Mouse (Mus musculus) heart, embryonic 10.5 days (tissue): ENCODE measurements around the gene Sec31b. TPM values are rescaled to one million over a fixed set of nuclear protein-coding genes. Genes with fewer than 3 reads are reported as not detected.

Experiments
- DNase-seq: peaks from one replicate; pipeline ENCODE4 v3.0.0-alpha.2; 2017; ENCODE audit warnings: low spot score
- H3K27ac ChIP-seq: fragments of 300-500 bp; sonication (generic); 2 replicates; pipeline ENCODE4 v1.5.1; 2016; ENCODE audit warnings: mild to moderate bottlenecking
- H3K27me3 ChIP-seq: fragments of 300-500 bp; sonication (generic); 2 replicates; pipeline ENCODE4 v1.6.1; 2016; ENCODE audit warnings: mild to moderate bottlenecking; ENCODE audit not compliant: poor library complexity, insufficient read depth, severe bottlenecking
- H3K36me3 ChIP-seq: fragments of 300-500 bp; sonication (generic); 2 replicates; pipeline ENCODE4 v1.6.1; 2016; ENCODE audit warnings: mild to moderate bottlenecking, moderate library complexity
- H3K4me1 ChIP-seq: fragments of 300-500 bp; sonication (generic); 2 replicates; pipeline ENCODE4 v1.6.1; 2016; ENCODE audit warnings: mild to moderate bottlenecking
- H3K4me3 ChIP-seq: fragments of 300-500 bp; sonication (generic); 2 replicates; pipeline ENCODE4 v1.5.1; 2016; ENCODE audit warnings: mild to moderate bottlenecking, moderate library complexity
- H3K9me3 ChIP-seq: fragments of 300-500 bp; sonication (generic); 2 replicates; pipeline ENCODE4 v1.6.1; 2016; ENCODE audit warnings: mild to moderate bottlenecking, moderate library complexity
- WGBS: fragments of 180-500 bp; shearing (Covaris S2); methylation state at CpG from one replicate; pipeline ENCODE4 v1.1.7; 2016; 5-methylcytosine and 5-hydroxymethylcytosine counted together
- polyA plus RNA-seq: library from polyadenylated mRNA; unstranded; fragments of >200 nt; fragmentation: Nextera tagmentation; extraction: Ambion mirVana; gene quantifications from 2 replicates; pipeline ENCODE4 v1.2.1, GENCODE M21; 2016

Gene Sec31b
- 1.0 and 1.9 TPM in 2 replicates for polyA plus RNA-seq

GRCm38 (mm10) chr19:44545321-44546041, at the start of gene Sec31b:
Gene Sec31b, minus strand, starts transcription at chr19:44545864.
- Histone ChIP-seq H3K4me3 (peak within 1 kb of the TSS; percentile 73), H3K36me3 (peaks cover 35% of the 10 kb centered on the region), H3K27me3 (peaks cover 5% of the 10 kb centered on the region; the same call in 1 of the 2 replicates), H3K4me1 (peaks cover 11% of the 10 kb centered on the region; the same call in 1 of the 2 replicates), H3K9me3 (no peaks in the 10 kb centered on the region), H3K27ac (peak within 1 kb of the TSS; percentile 89)
- under 1% methylated on average over 47 of the region's 47 CpGs for WGBS
- peak; percentile 89 for DNase-seq

GRCm38 (mm10) chr19:44594180-44594579, 48.5 kb upstream of the Sec31b start:
- Histone ChIP-seq H3K4me3 (no peak overlapping the region), H3K36me3 (no peaks in the 10 kb centered on the region), H3K27ac (no peak overlapping the region), H3K27me3 (peaks cover 24% of the 10 kb centered on the region), H3K4me1 (peaks cover 7% of the 10 kb centered on the region), H3K9me3 (no peaks in the 10 kb centered on the region)
- no peak for DNase-seq
- 91% methylated on average over 14 of the region's 14 CpGs for WGBS

- DNase-seq, result no peak
- H3K4me1 ChIP-seq, result no peaks in the 10 kb centered on the region
- H3K27me3 ChIP-seq, result peaks cover 37% of the 10 kb centered on the region
- no peak overlapping the region for H3K4me3 ChIP-seq
- H3K36me3 ChIP-seq, result no peaks in the 10 kb centered on the region
- no peak overlapping the region for H3K27ac ChIP-seq
- no peaks in the 10 kb centered on the region for H3K9me3 ChIP-seq
- 83% methylated on average over 6 of the region's 6 CpGs for WGBS
These were observed 46.0 kb upstream of the Sec31b start for GRCm38 (mm10) chr19:44591638-44592037.

- WGBS, result 85% methylated on average over 18 of the region's 18 CpGs
- H3K4me1 ChIP-seq, result no peaks in the 10 kb centered on the region
- H3K9me3 ChIP-seq, result no peaks in the 10 kb centered on the region
- DNase-seq, result no peak
- H3K36me3 ChIP-seq, result no peaks in the 10 kb centered on the region
- H3K27me3 ChIP-seq, result peaks cover 43% of the 10 kb centered on the region
- H3K4me3 ChIP-seq, result no peak overlapping the region
- H3K27ac ChIP-seq, result no peak overlapping the region
These were observed 45.3 kb upstream of the Sec31b start for GRCm38 (mm10) chr19:44590992-44591391.

GRCm38 (mm10) chr19:44589591-44590223, 44.0 kb upstream of the Sec31b start:
- peaks cover 56% of the 10 kb centered on the region for H3K27me3 ChIP-seq
- no peaks in the 10 kb centered on the region for H3K9me3 ChIP-seq
- no peaks in the 10 kb centered on the region for H3K36me3 ChIP-seq
- no peak for DNase-seq
- H3K4me3 ChIP-seq, result no peak overlapping the region
- 35% methylated on average over 7 of the region's 7 CpGs for WGBS
- no peak overlapping the region for H3K27ac ChIP-seq
- no peaks in the 10 kb centered on the region for H3K4me1 ChIP-seq

GRCm38 (mm10) chr19:44588036-44588435, 42.4 kb upstream of the Sec31b start:
- Histone ChIP-seq H3K36me3 (no peaks in the 10 kb centered on the region), H3K9me3 (no peaks in the 10 kb centered on the region), H3K4me1 (no peaks in the 10 kb centered on the region), H3K27me3 (peaks cover 73% of the 10 kb centered on the region), H3K4me3 (no peak overlapping the region), H3K27ac (no peak overlapping the region)
- no peak for DNase-seq
- WGBS, result 32% methylated on average over 4 of the region's 4 CpGs

- H3K27me3 ChIP-seq, result peaks cover 48% of the 10 kb centered on the region
- peak; percentile 92 for DNase-seq
- WGBS, result 34% methylated on average over 9 of the region's 9 CpGs
These were observed 37.1 kb upstream of the Sec31b start for GRCm38 (mm10) chr19:44582638-44583309.

GRCm38 (mm10) chr19:44582103-44582502, 36.4 kb upstream of the Sec31b start:
- Histone ChIP-seq H3K36me3 (no peaks in the 10 kb centered on the region), H3K4me1 (no peaks in the 10 kb centered on the region), H3K4me3 (no peak overlapping the region), H3K27me3 (peaks cover 41% of the 10 kb centered on the region), H3K27ac (no peak overlapping the region), H3K9me3 (no peaks in the 10 kb centered on the region)
- WGBS, result 84% methylated on average over 10 of the region's 10 CpGs
- no peak for DNase-seq

More at GRCm38 (mm10) chr19:44582638-44583309, 37.1 kb upstream of the Sec31b start:
- Histone ChIP-seq H3K27ac (no peak overlapping the region), H3K4me3 (no peak overlapping the region), H3K36me3 (no peaks in the 10 kb centered on the region), H3K4me1 (no peaks in the 10 kb centered on the region), H3K9me3 (no peaks in the 10 kb centered on the region)

- WGBS, result 71% methylated on average over 1 of the region's 1 CpGs
- no peaks in the 10 kb centered on the region for H3K4me1 ChIP-seq
These were observed 32.4 kb upstream of the Sec31b start for GRCm38 (mm10) chr19:44578038-44578437.

GRCm38 (mm10) chr19:44576275-44576674, 30.6 kb upstream of the Sec31b start:
- Histone ChIP-seq H3K4me1 (no peaks in the 10 kb centered on the region), H3K27ac (no peak overlapping the region), H3K4me3 (no peak overlapping the region), H3K36me3 (peaks cover 49% of the 10 kb centered on the region), H3K27me3 (no peaks in the 10 kb centered on the region), H3K9me3 (no peaks in the 10 kb centered on the region)
- no peak for DNase-seq
- 73% methylated on average over 7 of the region's 7 CpGs for WGBS

More at GRCm38 (mm10) chr19:44578038-44578437, 32.4 kb upstream of the Sec31b start:
- H3K4me3 ChIP-seq, result no peak overlapping the region
- H3K36me3 ChIP-seq, result peaks cover 32% of the 10 kb centered on the region
- 0 out of 2 replicates have a peak, but pooled peaks cover under 1% of the 10 kb centered on the region for H3K27me3 ChIP-seq
- no peak for DNase-seq
- H3K9me3 ChIP-seq, result no peaks in the 10 kb centered on the region
- no peak overlapping the region for H3K27ac ChIP-seq

- H3K36me3 ChIP-seq, result peaks cover 81% of the 10 kb centered on the region
- H3K4me1 ChIP-seq, result peaks cover 12% of the 10 kb centered on the region
- H3K27ac ChIP-seq, result no peak overlapping the region
- no peaks in the 10 kb centered on the region for H3K27me3 ChIP-seq
- DNase-seq, result no peak
- H3K9me3 ChIP-seq, result no peaks in the 10 kb centered on the region
- WGBS, result 92% methylated on average over 3 of the region's 3 CpGs
- H3K4me3 ChIP-seq, result no peak overlapping the region
These were observed 22.1 kb upstream of the Sec31b start for GRCm38 (mm10) chr19:44567763-44568162.

GRCm38 (mm10) chr19:44564006-44564405, 18.3 kb upstream of the Sec31b start:
- Histone ChIP-seq H3K27ac (no peak overlapping the region), H3K36me3 (peaks cover 44% of the 10 kb centered on the region), H3K4me1 (peaks cover 12% of the 10 kb centered on the region), H3K9me3 (no peaks in the 10 kb centered on the region), H3K27me3 (no peaks in the 10 kb centered on the region), H3K4me3 (no peak overlapping the region; the same call in 1 of the 2 replicates)
- DNase-seq, result no peak
- WGBS, result 96% methylated on average over 14 of the region's 14 CpGs
